Mouse (Mus musculus) spleen, adult 2 months (tissue): Measurements from ENCODE around the gene Trcg1.

ENCODE experiments used
- CTCF ChIP-seq: fragments of 200-500 bp; IDR thresholded peaks from 2 replicates; pipeline ENCODE4 v1.5.1; 2011; ENCODE audit warnings: mild to moderate bottlenecking, inconsistent platforms; ENCODE audit not compliant: insufficient read depth, insufficient read length, insufficient replicate concordance; ENCODE audit errors: extremely low read depth
- POLR2A ChIP-seq: fragments of 200-500 bp; IDR thresholded peaks from 2 replicates; pipeline ENCODE4 v1.6.1; 2011; ENCODE audit warnings: low read depth, low read length, inconsistent platforms

DNA sequence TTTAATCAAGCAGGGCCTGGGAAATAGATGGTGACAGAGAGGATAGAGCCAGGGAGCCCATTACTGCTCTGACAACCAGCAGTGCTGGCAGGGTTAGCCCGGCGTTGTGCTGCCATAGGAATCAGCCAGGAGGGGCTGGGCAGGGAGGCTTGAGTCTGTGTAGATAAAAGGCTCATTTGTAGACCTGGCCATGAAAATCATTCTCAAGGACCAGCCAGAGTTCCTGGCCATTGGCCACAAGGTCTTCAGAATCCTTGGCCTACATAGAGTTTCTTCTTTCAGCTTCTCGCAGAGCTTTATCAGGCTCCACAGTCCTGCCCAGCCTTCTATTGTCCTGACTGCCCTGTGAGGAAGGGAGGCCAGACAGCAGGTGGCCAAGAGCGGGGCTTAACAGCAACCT, 43.1 kb downstream of the Trcg1 start:
- no peak for TF ChIP-seq CTCF
- no peak for TF ChIP-seq POLR2A
